Mouse (Mus musculus): ENCODE measurements around the gene Asap2. TPM values are rescaled to one million over a fixed set of nuclear protein-coding genes. Genes with fewer than 3 reads are reported as not detected.

Asap2 gene
- total RNA-seq, 2 experiments from 2014 or later: 36.6 to 39.8 TPM

- DNase-seq: no peak
Measured at GRCm38 (mm10) chr12:21214551-21215165, 224.4 kb downstream of the Asap2 start.

- DNase-seq: no peak
Measured at GRCm38 (mm10) chr12:21217776-21218444, 227.7 kb downstream of the Asap2 start.

GRCm38 (mm10) chr12:21220596-21220995 is 230.3 kb downstream of the Asap2 start:
- DNase-seq: no peak

GRCm38 (mm10) chr12:21223923-21224322 is 233.7 kb downstream of the Asap2 start:
- no peak for DNase-seq

GRCm38 (mm10) chr12:21225358-21225757 is 235.1 kb downstream of the Asap2 start:
- DNase-seq: no peak

GRCm38 (mm10) chr12:21226316-21226715 is 236.1 kb downstream of the Asap2 start:
- DNase-seq: no peak

GRCm38 (mm10) chr12:21227076-21227980 is 237.1 kb downstream of the Asap2 start:
- DNase-seq: peak; percentile 24 to 30

GRCm38 (mm10) chr12:21228650-21229049 is 238.4 kb downstream of the Asap2 start:
- no peak for DNase-seq

- peak; percentile 44 to 57 for DNase-seq
Measured at GRCm38 (mm10) chr12:21229076-21229918, 239.0 kb downstream of the Asap2 start.

- no peak for DNase-seq
Measured at GRCm38 (mm10) chr12:21233727-21234126, 243.5 kb downstream of the Asap2 start.

GRCm38 (mm10) chr12:21234560-21234959 is 244.3 kb downstream of the Asap2 start:
- DNase-seq: no peak

GRCm38 (mm10) chr12:21241965-21242364 is 251.7 kb downstream of the Asap2 start:
- no peak for DNase-seq

- DNase-seq: no peak
Measured at GRCm38 (mm10) chr12:21244375-21244960, 254.2 kb downstream of the Asap2 start.

GRCm38 (mm10) chr12:21247711-21248392 is 257.6 kb downstream of the Asap2 start:
- DNase-seq: no peak

- peak in 1 of 2 experiments; percentile 29 for DNase-seq
Measured at GRCm38 (mm10) chr12:21260494-21261256, 270.4 kb downstream of the Asap2 start.

- no peak for DNase-seq
Measured at GRCm38 (mm10) chr12:21261521-21261920, 271.3 kb downstream of the Asap2 start.

GRCm38 (mm10) chr12:21263256-21263655 is 273.0 kb downstream of the Asap2 start:
- DNase-seq: peak; percentile 24 to 42

- no peak for DNase-seq
Measured at GRCm38 (mm10) chr12:21264241-21264640, 274.0 kb downstream of the Asap2 start.

- DNase-seq: no peak
Measured at GRCm38 (mm10) chr12:21264970-21265369, 274.7 kb downstream of the Asap2 start.

- no peak for DNase-seq
Measured at GRCm38 (mm10) chr12:21265501-21265900, 275.2 kb downstream of the Asap2 start.

Measured in layer of hippocampus, postnatal 36 days (tissue).